Mouse (Mus musculus) ES-E14 (cell line): ENCODE data around the gene Rasal3. TPM values are rescaled to one million over a fixed set of nuclear protein-coding genes. Genes with fewer than 3 reads are reported as not detected.

Experiments used
- DNase-seq: peaks from one replicate; pipeline ENCODE4 v3.0.0-alpha.2; 2013; ENCODE audit warnings: low read depth, low spot score
- H3K27ac ChIP-seq: 2 replicates; pipeline ENCODE4 v1.5.1; 2012; ENCODE audit warnings: low read depth, mild to moderate bottlenecking, low read length, moderate library complexity, mixed read lengths; ENCODE audit not compliant: poor library complexity, insufficient read depth, severe bottlenecking
- H3K36me3 ChIP-seq: 2 replicates; pipeline ENCODE4 v1.6.1; 2012; ENCODE audit warnings: mild to moderate bottlenecking, low read length, moderate library complexity, mixed read lengths; ENCODE audit not compliant: control insufficient read depth, poor library complexity, insufficient read depth, severe bottlenecking
- H3K4me1 ChIP-seq, 2 experiments: fragments of 150-350 bp in 1 of 2; sonication (generic) in 1 of 2; 2 replicates each; pipeline ENCODE4 v1.6.1; 2012; ENCODE audit warnings: low read length in 2 of 2, mild to moderate bottlenecking in 1 of 2, mixed read lengths in 1 of 2; ENCODE audit not compliant: control insufficient read depth in 2 of 2, insufficient read depth in 2 of 2, poor library complexity in 1 of 2
- H3K4me3 ChIP-seq, 2 experiments: fragments of 150-350 bp in 1 of 2; sonication (generic) in 1 of 2; 2 replicates each; pipeline ENCODE4 v1.5.1; 2012; ENCODE audit warnings: low read length in 2 of 2, low read depth in 1 of 2, mild to moderate bottlenecking in 1 of 2, mixed read lengths in 1 of 2; ENCODE audit not compliant: insufficient read depth in 1 of 2, poor library complexity in 1 of 2, severe bottlenecking in 1 of 2
- H3K9ac ChIP-seq: 2 replicates; pipeline ENCODE4 v1.6.1; 2012; ENCODE audit warnings: low read depth, mild to moderate bottlenecking, low read length, mixed read lengths; ENCODE audit not compliant: poor library complexity, insufficient read depth, severe bottlenecking
- H3K9me3 ChIP-seq: fragments of 150-350 bp; sonication (generic); 2 replicates; pipeline ENCODE4 v1.6.1; 2012; ENCODE audit warnings: low read depth, mild to moderate bottlenecking, low read length; ENCODE audit not compliant: control insufficient read depth, insufficient read depth
- CHD2 ChIP-seq: IDR thresholded peaks from 2 replicates; pipeline ENCODE4 v1.6.1; 2014; ENCODE audit warnings: mild to moderate bottlenecking, low read depth, low read length, inconsistent platforms
- HCFC1 ChIP-seq: IDR thresholded peaks from 2 replicates; pipeline ENCODE4 v1.6.1; 2012; ENCODE audit warnings: low read length, inconsistent platforms, borderline replicate concordance; ENCODE audit not compliant: insufficient read depth
- MAFK ChIP-seq: IDR thresholded peaks from 2 replicates; pipeline ENCODE4 v1.6.1; 2014; ENCODE audit warnings: mild to moderate bottlenecking, low read depth, low read length, inconsistent platforms; ENCODE audit not compliant: insufficient read depth
- ZC3H11A ChIP-seq: IDR thresholded peaks from 2 replicates; pipeline ENCODE4 v1.6.1; 2012; ENCODE audit warnings: low read depth, mild to moderate bottlenecking, inconsistent platforms, low read length, borderline replicate concordance
- ZNF384 ChIP-seq: IDR thresholded peaks from 2 replicates; pipeline ENCODE4 v1.6.1; 2012; ENCODE audit warnings: low read depth, low read length, inconsistent platforms
- in situ Hi-C, 2 experiments: fragments of 600-800 bp; cut with MboI; formaldehyde crosslinking; loops; one replicate each; pipeline ENCODE4 v1.15.1; 2025; ENCODE audit warnings: low sequenced_read_pairs in 2 of 2, inconsistent platforms in 1 of 2; ENCODE audit not compliant: unreplicated experiment in 2 of 2
- total RNA-seq: library from RNA; depleted of rRNA; stranded (reverse); fragments of 300-350 nt; gene quantifications from 2 replicates; pipeline ENCODE4 v1.2.3, GENCODE M21; 2012

The Rasal3 gene
- total RNA-seq, 1 experiment: 0.76 TPM

GRCm38 (mm10) chr17:32388370-32389100 is 14.8 kb downstream of the Rasal3 start:
- in situ Hi-C loops: no loop called here
- H3K27ac ChIP-seq: no peak overlapping the region

DNA sequence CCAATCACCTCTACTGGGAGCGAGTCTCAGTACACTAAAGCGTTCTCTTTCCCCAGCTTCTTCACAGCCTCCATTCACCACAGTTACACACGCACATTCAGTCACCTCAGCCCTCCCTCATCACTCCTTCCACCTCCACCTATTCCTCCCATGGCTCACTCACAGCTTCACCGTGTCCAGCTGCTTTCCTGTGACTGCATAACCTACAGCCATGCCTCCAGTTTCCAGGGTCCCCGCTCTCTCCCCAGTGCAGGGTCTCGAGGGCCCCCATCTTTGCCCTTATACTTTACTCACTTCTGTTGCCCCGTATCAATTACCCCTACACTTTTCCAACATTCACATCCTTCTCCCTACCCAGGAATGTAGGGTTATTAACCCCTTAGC is 15.4 kb downstream of the Rasal3 start:
- TF ChIP-seq ZNF384 (no peak), MAFK (no peak), ZC3H11A (no peak), CHD2 (no peak), HCFC1 (no peak)
- no peak overlapping the region for H3K9ac ChIP-seq
- no peaks in the 10 kb centered on the region for H3K36me3 ChIP-seq
- no peak overlapping the region for H3K27ac ChIP-seq
- H3K9me3 ChIP-seq: no peaks in the 10 kb centered on the region
- DNase-seq: no peak
- H3K4me1 ChIP-seq: peaks cover 0 to 4% of the 10 kb centered on the region in 2 experiments; a peak in 3 of 4 replicates
- peak overlapping the region; percentile 94 to 96; a peak in 2 of 4 replicates for H3K4me3 ChIP-seq
- in situ Hi-C loops: no loop called here

More at GRCm38 (mm10) chr17:32388370-32389100, 14.8 kb downstream of the Rasal3 start:
- peak overlapping the region; percentile 94 to 96 for H3K4me3 ChIP-seq
- peak overlapping the region; percentile 72 for H3K9ac ChIP-seq
- H3K4me1 ChIP-seq: peaks cover 0 to 4% of the 10 kb centered on the region in 2 experiments; a peak in 3 of 4 replicates
- TF ChIP-seq MAFK (no peak), HCFC1 (no peak), ZC3H11A (no peak), CHD2 (no peak), ZNF384 (no peak)
- no peaks in the 10 kb centered on the region for H3K9me3 ChIP-seq
- no peak for DNase-seq
- H3K36me3 ChIP-seq: no peaks in the 10 kb centered on the region

DNA sequence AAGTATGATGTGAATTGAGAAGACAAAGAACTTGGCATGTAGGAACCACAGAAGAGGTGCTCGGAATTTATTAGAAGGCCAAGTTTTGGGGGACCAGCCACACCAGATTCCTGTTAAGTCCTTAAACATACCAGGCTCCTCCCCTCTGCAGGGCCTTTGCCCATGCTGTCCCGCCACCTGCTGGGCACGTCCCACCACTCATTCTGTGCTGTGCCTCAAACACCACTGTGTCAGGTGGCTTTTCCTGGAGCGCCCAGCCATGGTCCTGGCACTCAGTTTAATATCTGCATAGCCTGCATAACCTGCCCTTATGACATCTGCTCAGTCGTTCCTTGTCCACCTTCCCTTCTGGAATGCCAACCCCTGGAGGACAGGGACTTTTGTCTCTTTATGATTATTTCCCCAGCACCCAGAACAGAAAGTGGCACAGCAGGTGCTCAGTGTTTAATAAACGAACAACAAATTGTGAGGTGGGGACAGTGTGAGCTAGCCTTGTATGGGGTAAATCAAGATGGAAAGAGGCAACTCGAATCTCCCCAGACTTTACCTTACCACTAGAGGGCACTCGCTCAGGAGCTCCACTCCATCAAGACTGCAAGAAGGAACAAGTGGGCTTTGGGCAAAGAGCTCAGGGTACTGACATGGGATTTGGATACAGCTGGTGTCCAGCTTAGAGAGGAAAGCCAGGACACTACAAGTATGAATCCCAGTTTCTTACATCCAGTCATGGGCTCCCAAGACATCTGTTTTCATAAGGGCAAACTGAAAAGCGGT is 16.5 kb downstream of the Rasal3 start:
- H3K27ac ChIP-seq: no peak overlapping the region
- H3K4me3 ChIP-seq: no peak overlapping the region
- peaks cover 0 to 4% of the 10 kb centered on the region in 2 experiments; a peak in 3 of 4 replicates for H3K4me1 ChIP-seq
- TF ChIP-seq MAFK: no peak
- TF ChIP-seq CHD2: no peak
- no peak for TF ChIP-seq HCFC1
- no peak for TF ChIP-seq ZNF384
- TF ChIP-seq ZC3H11A: no peak
- DNase-seq: no peak
- in situ Hi-C loops: no loop called here
- no peaks in the 10 kb centered on the region for H3K9me3 ChIP-seq
- no peak overlapping the region for H3K9ac ChIP-seq
- no peaks in the 10 kb centered on the region for H3K36me3 ChIP-seq

GRCm38 (mm10) chr17:32383661-32384060 is 19.7 kb downstream of the Rasal3 start:
- in situ Hi-C loops: no loop called here
- no peak overlapping the region for H3K4me3 ChIP-seq
- no peaks in the 10 kb centered on the region for H3K36me3 ChIP-seq
- H3K9me3 ChIP-seq: no peaks in the 10 kb centered on the region
- DNase-seq: no peak
- H3K27ac ChIP-seq: no peak overlapping the region
- no peak for TF ChIP-seq HCFC1
- no peak for TF ChIP-seq CHD2
- TF ChIP-seq MAFK: no peak
- no peak for TF ChIP-seq ZC3H11A
- TF ChIP-seq ZNF384: no peak
- H3K4me1 ChIP-seq: peaks cover 0 to 4% of the 10 kb centered on the region in 2 experiments; a peak in 2 of 4 replicates
- no peak overlapping the region for H3K9ac ChIP-seq
